ENCODE assay signal across 10 mouse cellular contexts in the genomic region with DNA sequence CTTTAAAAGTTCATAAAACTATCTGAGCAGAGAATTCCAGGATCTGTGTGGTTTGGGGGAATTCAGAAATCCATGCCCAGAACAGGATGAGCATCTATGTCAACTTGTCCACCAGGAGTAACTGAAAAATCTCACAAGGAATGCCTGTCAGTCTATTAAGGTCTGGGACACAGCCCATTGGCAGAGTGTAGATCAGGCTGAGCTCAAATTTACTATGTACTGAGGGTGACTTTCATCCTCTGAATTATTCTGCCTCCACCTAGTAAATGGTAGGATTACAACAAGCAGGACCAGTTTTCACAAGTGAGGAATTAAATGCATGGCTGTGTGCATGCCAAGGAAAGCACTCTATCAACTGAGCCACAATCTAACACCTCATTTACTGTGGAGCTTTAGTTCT. TPM values are rescaled to one million over a fixed set of nuclear protein-coding genes. Genes with fewer than 3 reads are reported as not detected.
A peak's percentile ranks its signal among the peaks of the same experiment; 100 is the strongest.
DNase-seq lines count a peak whose midpoint lies in the region; ATAC-seq and TF ChIP-seq lines count a peak whose summit lies in the region.
"Had no signal": no experiment of that assay in that cellular context is flagged by ENCODE, and none has a peak within 500 bp of the region (broad histone marks: within the 10 kb centered on the region; RNA-seq: fewer than 3 reads in every experiment).

No protein-coding gene starts in this region.

- H3K36me3 ChIP-seq in forebrain, embryonic 12.5 days (replicated peaks), result peaks cover 7% of the 10 kb centered on the region
- peaks cover 15% of the 10 kb centered on the region for H3K36me3 ChIP-seq in forebrain, embryonic 10.5 days (replicated peaks)
- H3K36me3 ChIP-seq in lung, embryonic 14.5 days (ENCODE audit: insufficient read depth), result peaks cover 10% of the 10 kb centered on the region
- H3K36me3 ChIP-seq in hindbrain, embryonic 16.5 days (ENCODE audit: control insufficient read depth, insufficient read depth, low read length), result no peaks in the 10 kb centered on the region
- H3K36me3 ChIP-seq in stomach, embryonic 15.5 days, result peaks cover 5% of the 10 kb centered on the region; the same call in 1 of the 2 replicates

- no peaks in the 10 kb centered on the region for H3K27me3 ChIP-seq in forebrain, embryonic 12.5 days
- no peaks in the 10 kb centered on the region for H3K27me3 ChIP-seq in forebrain, embryonic 10.5 days (ENCODE audit: poor library complexity, severe bottlenecking)
- H3K27me3 ChIP-seq in lung, embryonic 14.5 days (ENCODE audit: insufficient read depth, low read length), result no peaks in the 10 kb centered on the region
- no peaks in the 10 kb centered on the region for H3K27me3 ChIP-seq in hindbrain, embryonic 16.5 days (replicated peaks; ENCODE audit: control insufficient read depth, insufficient read depth, low read length)
- no peaks in the 10 kb centered on the region for H3K27me3 ChIP-seq in stomach, embryonic 15.5 days (replicated peaks)

- peaks cover 20% of the 10 kb centered on the region for H3K4me1 ChIP-seq in forebrain, embryonic 12.5 days
- peaks cover 5% of the 10 kb centered on the region for H3K4me1 ChIP-seq in forebrain, embryonic 10.5 days
- peaks cover 9% of the 10 kb centered on the region; the same call in 1 of the 2 replicates for H3K4me1 ChIP-seq in lung, embryonic 14.5 days (ENCODE audit: insufficient read depth)
- H3K4me1 ChIP-seq in hindbrain, embryonic 16.5 days (ENCODE audit: control insufficient read depth, insufficient read depth, low read depth, low read length), result peaks cover 4% of the 10 kb centered on the region; the same call in 1 of the 2 replicates
- 0 out of 2 replicates have a peak, but pooled peaks cover 5% of the 10 kb centered on the region for H3K4me1 ChIP-seq in stomach, embryonic 15.5 days

- no peak overlapping the region for H3K4me3 ChIP-seq in forebrain, embryonic 12.5 days (replicated peaks)
- no peak overlapping the region for H3K4me3 ChIP-seq in forebrain, embryonic 10.5 days
- no peak overlapping the region for H3K4me3 ChIP-seq in lung, embryonic 14.5 days (ENCODE audit: low read depth, low read length)
- no peak overlapping the region for H3K4me3 ChIP-seq in hindbrain, embryonic 16.5 days (ENCODE audit: low read length)
- H3K4me3 ChIP-seq in stomach, embryonic 15.5 days (replicated peaks), result no peak overlapping the region

- H3K9ac ChIP-seq in forebrain, embryonic 12.5 days, result 0 out of 2 replicates have a peak overlapping the region, but pooled peaks have one; percentile 17
- no peak overlapping the region for H3K9ac ChIP-seq in lung, embryonic 14.5 days
- no peak overlapping the region for H3K9ac ChIP-seq in hindbrain, embryonic 16.5 days (ENCODE audit: low read depth, low read length)
- H3K9ac ChIP-seq in stomach, embryonic 15.5 days, result no peak overlapping the region

- H3K4me2 ChIP-seq in forebrain, embryonic 12.5 days, result no peak overlapping the region
- no peak overlapping the region for H3K4me2 ChIP-seq in lung, embryonic 14.5 days
- no peak overlapping the region for H3K4me2 ChIP-seq in hindbrain, embryonic 16.5 days (ENCODE audit: low read length)
- no peak overlapping the region for H3K4me2 ChIP-seq in stomach, embryonic 15.5 days

- no peak for ATAC-seq in forebrain, embryonic 12.5 days (ENCODE audit: low FRiP score)
- peak; percentile 45; the same call in 1 of the 2 replicates for ATAC-seq in lung, embryonic 14.5 days (ENCODE audit: insufficient read depth)
- no peak for ATAC-seq in hindbrain, embryonic 16.5 days
- no peak for ATAC-seq in stomach, embryonic 15.5 days (ENCODE audit: insufficient read depth, low FRiP score, low read depth)

- no peaks in the 10 kb centered on the region for H3K9me3 ChIP-seq in forebrain, embryonic 12.5 days
- H3K9me3 ChIP-seq in forebrain, embryonic 10.5 days, result no peaks in the 10 kb centered on the region
- H3K9me3 ChIP-seq in lung, embryonic 14.5 days (ENCODE audit: low read depth, low read length), result no peaks in the 10 kb centered on the region
- H3K9me3 ChIP-seq in hindbrain, embryonic 16.5 days (ENCODE audit: control insufficient read depth, low read length), result no peaks in the 10 kb centered on the region
- no peaks in the 10 kb centered on the region for H3K9me3 ChIP-seq in stomach, embryonic 15.5 days

- no peak for DNase-seq in forebrain, embryonic 10.5 days (ENCODE audit: extremely low spot score, low spot score)
- peak; percentile 32 for DNase-seq in lung, embryonic 14.5 days
- no peak for DNase-seq in lung, postnatal 25 days (ENCODE audit: low spot score)
- DNase-seq in frontal cortex, postnatal 25 days (ENCODE audit: low spot score in 2 of 2), result no peak
- DNase-seq in kidney, postnatal 4 days, result no peak
- DNase-seq: thymus, postnatal 25 days had no signal

- TF ChIP-seq CTCF in lung, embryonic 14.5 days (IDR thresholded peaks at IDR 0.05; ENCODE audit: low read depth), result no peak

- peak overlapping the region; percentile 91 for H3K27ac ChIP-seq in forebrain, embryonic 12.5 days
- H3K27ac ChIP-seq in forebrain, embryonic 10.5 days, result no peak overlapping the region
- peak overlapping the region; percentile 71 for H3K27ac ChIP-seq in lung, embryonic 14.5 days (ENCODE audit: low read depth)
- peak overlapping the region; percentile 59; the same call in 1 of the 2 replicates for H3K27ac ChIP-seq in hindbrain, embryonic 16.5 days (ENCODE audit: low read depth, low read length)
- peak overlapping the region; percentile 57; the same call in 1 of the 2 replicates for H3K27ac ChIP-seq in stomach, embryonic 15.5 days
- H3K27ac ChIP-seq: macrophage had no signal

RNA-seq across cellular contexts. Expression of gene Dennd5a, which starts 9.3 kb away (rescaled TPM):
- 52.2 and 53.6 TPM in 2 replicates for polyA plus RNA-seq in forebrain, embryonic 12.5 days (2016; fragmentation: Nextera tagmentation; extraction: Ambion mirVana)
- polyA plus RNA-seq in forebrain, embryonic 10.5 days (2016; fragmentation: Nextera tagmentation; extraction: Ambion mirVana), result 29.4 and 29.7 TPM in 2 replicates
- polyA plus RNA-seq in lung, embryonic 14.5 days (2014; fragmentation: Nextera tagmentation; extraction: Ambion mirVana), result 51.4 and 51.7 TPM in 2 replicates
- polyA plus RNA-seq in hindbrain, embryonic 16.5 days (2015; fragmentation: Nextera tagmentation; extraction: Ambion mirVana), result 34.6 and 36.5 TPM in 2 replicates
- polyA plus RNA-seq in stomach, embryonic 15.5 days (2015; fragmentation: Nextera tagmentation; extraction: Ambion mirVana), result 31.1 and 31.6 TPM in 2 replicates

RNA-seq across cellular contexts. Expression of gene Tmem41b, which starts 17.2 kb away (rescaled TPM):
- 75.8 and 78.8 TPM in 2 replicates for polyA plus RNA-seq in forebrain, embryonic 12.5 days (2016; fragmentation: Nextera tagmentation; extraction: Ambion mirVana)
- polyA plus RNA-seq in forebrain, embryonic 10.5 days (2016; fragmentation: Nextera tagmentation; extraction: Ambion mirVana), result 66.1 and 71.6 TPM in 2 replicates
- 67.0 and 67.7 TPM in 2 replicates for polyA plus RNA-seq in lung, embryonic 14.5 days (2014; fragmentation: Nextera tagmentation; extraction: Ambion mirVana)
- 62.2 and 65.8 TPM in 2 replicates for polyA plus RNA-seq in hindbrain, embryonic 16.5 days (2015; fragmentation: Nextera tagmentation; extraction: Ambion mirVana)
- polyA plus RNA-seq in stomach, embryonic 15.5 days (2015; fragmentation: Nextera tagmentation; extraction: Ambion mirVana), result 68.7 and 70.1 TPM in 2 replicates

RNA-seq across cellular contexts. Expression of gene Ipo7, which starts 48.5 kb away (rescaled TPM):
- 58.6 and 61.1 TPM in 2 replicates for polyA plus RNA-seq in forebrain, embryonic 12.5 days (2016; fragmentation: Nextera tagmentation; extraction: Ambion mirVana)
- 62.7 and 65.9 TPM in 2 replicates for polyA plus RNA-seq in forebrain, embryonic 10.5 days (2016; fragmentation: Nextera tagmentation; extraction: Ambion mirVana)
- 20.0 and 21.8 TPM in 2 replicates for polyA plus RNA-seq in lung, embryonic 14.5 days (2014; fragmentation: Nextera tagmentation; extraction: Ambion mirVana)
- 42.6 and 50.0 TPM in 2 replicates for polyA plus RNA-seq in hindbrain, embryonic 16.5 days (2015; fragmentation: Nextera tagmentation; extraction: Ambion mirVana)
- polyA plus RNA-seq in stomach, embryonic 15.5 days (2015; fragmentation: Nextera tagmentation; extraction: Ambion mirVana), result 40.2 and 48.2 TPM in 2 replicates
